Mouse (Mus musculus) heart, adult 2 months (tissue): Measurements from ENCODE around the gene Samd5. TPM values are rescaled to one million over a fixed set of nuclear protein-coding genes. Genes with fewer than 3 reads are reported as not detected.

ENCODE experiments used
- DNase-seq, 2 experiments: peaks; one replicate each; pipeline ENCODE4 v3.0.0; 2021
- H3K27ac ChIP-seq: fragments of 200-600 bp; 2 replicates; pipeline ENCODE4 v1.8.1; 2022
- H3K27me3 ChIP-seq: fragments of 200-500 bp; 2 replicates; pipeline ENCODE4 v1.6.1; 2012; ENCODE audit warnings: mild to moderate bottlenecking, low read length, inconsistent platforms, mixed read lengths; ENCODE audit not compliant: control insufficient read depth, insufficient read depth
- H3K36me3 ChIP-seq: fragments of 200-500 bp; 2 replicates; pipeline ENCODE4 v1.6.1; 2012; ENCODE audit warnings: low read length, inconsistent platforms; ENCODE audit not compliant: control insufficient read depth, insufficient read depth
- H3K4me1 ChIP-seq: fragments of 200-500 bp; 2 replicates; pipeline ENCODE4 v1.6.1; 2011; ENCODE audit warnings: low read length; ENCODE audit not compliant: control insufficient read depth, insufficient read depth
- H3K4me3 ChIP-seq: fragments of 200-600 bp; 2 replicates; pipeline ENCODE4 v1.8.1; 2022
- H3K79me2 ChIP-seq: fragments of 200-500 bp; replicated peaks from 2 replicates; pipeline ENCODE4 v1.6.1; 2012; ENCODE audit warnings: mild to moderate bottlenecking, inconsistent platforms, low read length, moderate library complexity, mixed read lengths; ENCODE audit not compliant: control insufficient read depth, insufficient read depth
- H3K9ac ChIP-seq: fragments of 200-500 bp; 2 replicates; pipeline ENCODE4 v1.6.1; 2012; ENCODE audit warnings: low read depth, mild to moderate bottlenecking, control low read depth, inconsistent platforms, low read length, mixed read lengths
- CTCF ChIP-seq: fragments of 200-600 bp; IDR thresholded peaks from 2 replicates; pipeline ENCODE4 v1.8.1; 2022; ENCODE audit warnings: antibody characterized with exemption, mild to moderate bottlenecking, moderate library complexity
- EP300 ChIP-seq: fragments of 200-500 bp; IDR thresholded peaks from 2 replicates; pipeline ENCODE4 v1.6.1; 2011; ENCODE audit warnings: low read depth, low read length, control low read depth; ENCODE audit not compliant: insufficient read depth
- POLR2A ChIP-seq: fragments of 200-500 bp; IDR thresholded peaks from 2 replicates; pipeline ENCODE4 v1.6.1; 2011; ENCODE audit warnings: mild to moderate bottlenecking, low read depth, low read length, control low read depth; ENCODE audit not compliant: insufficient read depth
- WGBS: fragments of 180-500 bp; shearing (Covaris S2); methylation state at CpG from one replicate; pipeline ENCODE4 v1.1.7; 2018; 5-methylcytosine and 5-hydroxymethylcytosine counted together
- intact Hi-C: fragments of 180-260 bp; cut with DNase I; formaldehyde crosslinking; loops from one replicate; pipeline ENCODE4 v1.15.1; 2025
- polyA plus RNA-seq: library from polyadenylated mRNA; depleted of rRNA; stranded (reverse); fragments of >200 nt; gene quantifications from 2 replicates; pipeline ENCODE4 v1.2.3, GENCODE M21; 2012
- total RNA-seq, 2 experiments: library from RNA; stranded (reverse); gene quantifications; 2 replicates each; pipeline ENCODE4 v1.2.3; 2021

Gene Samd5
- total and polyA plus RNA-seq, 3 experiments, result 1.2 to 3.8 (median 3.0) TPM

DNA sequence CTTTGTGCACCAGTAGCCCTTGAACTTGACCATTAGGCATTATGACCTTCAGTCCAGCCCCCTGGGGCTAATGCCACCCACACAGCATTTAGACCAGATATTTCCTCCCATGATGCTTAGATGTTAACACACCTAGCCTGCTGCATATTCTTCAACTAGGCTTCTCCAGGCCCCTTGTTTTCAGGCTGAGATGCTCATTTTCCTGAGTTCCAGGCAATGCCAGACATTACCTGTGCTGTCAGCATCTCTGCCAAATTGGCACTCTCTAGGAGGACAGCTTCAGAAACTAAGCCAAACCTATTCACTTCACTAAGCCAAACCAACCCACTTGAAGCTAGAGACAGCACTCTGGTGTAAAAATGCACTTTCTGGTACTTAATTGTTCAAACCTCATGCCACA lies 1.7 kb downstream of the Samd5 start:
- intact Hi-C loops, result loop anchor here (10.0 kb wide), 1 partner anchor 308 kb away; no protein-coding TSS in a partner anchor
- TF ChIP-seq EP300 (no peak), CTCF (no peak)
- no peak for DNase-seq
- no peaks in the 10 kb centered on the region for H3K27me3 ChIP-seq
- no peaks in the 10 kb centered on the region for H3K79me2 ChIP-seq
- H3K27ac ChIP-seq, result no peak overlapping the region
- peak overlapping the region; percentile 35; the same call in 1 of the 2 replicates for H3K9ac ChIP-seq
- no peak overlapping the region for H3K4me3 ChIP-seq
- H3K36me3 ChIP-seq, result no peaks in the 10 kb centered on the region; the same call in 1 of the 2 replicates
- no peaks in the 10 kb centered on the region; the same call in 1 of the 2 replicates for H3K4me1 ChIP-seq

DNA sequence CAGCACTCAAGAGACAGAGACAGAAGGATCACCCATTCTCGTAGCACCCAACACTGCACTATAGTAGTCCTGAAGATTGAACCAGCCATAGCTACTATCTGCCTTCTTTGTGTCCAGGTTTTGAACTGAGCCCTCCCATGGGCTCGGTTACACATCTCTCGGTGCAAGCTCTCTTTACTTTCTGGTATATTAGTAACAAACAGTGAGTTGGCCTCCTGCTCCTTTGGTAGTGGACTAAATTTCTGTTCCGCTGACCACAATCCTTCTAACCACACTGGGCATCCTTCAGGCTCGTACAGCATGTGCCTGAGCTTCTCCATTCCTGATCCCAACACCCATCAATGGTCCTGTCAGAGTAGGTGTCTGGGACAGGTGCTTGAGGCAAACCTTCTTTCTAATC lies 2.3 kb downstream of the Samd5 start:
- WGBS, result 94% methylated on average over 5 of the region's 5 CpGs
- no peak overlapping the region for H3K4me3 ChIP-seq
- TF ChIP-seq POLR2A, result no peak
- TF ChIP-seq CTCF, result no peak
- no peak for TF ChIP-seq EP300
- H3K79me2 ChIP-seq, result no peaks in the 10 kb centered on the region
- intact Hi-C loops, result loop anchor here (10.0 kb wide), 1 partner anchor 308 kb away; no protein-coding TSS in a partner anchor
- H3K36me3 ChIP-seq, result no peaks in the 10 kb centered on the region; the same call in 1 of the 2 replicates
- no peak for DNase-seq
- no peak overlapping the region for H3K9ac ChIP-seq
- H3K27me3 ChIP-seq, result no peaks in the 10 kb centered on the region
- H3K4me1 ChIP-seq, result no peaks in the 10 kb centered on the region; the same call in 1 of the 2 replicates
- H3K27ac ChIP-seq, result no peak overlapping the region

DNA sequence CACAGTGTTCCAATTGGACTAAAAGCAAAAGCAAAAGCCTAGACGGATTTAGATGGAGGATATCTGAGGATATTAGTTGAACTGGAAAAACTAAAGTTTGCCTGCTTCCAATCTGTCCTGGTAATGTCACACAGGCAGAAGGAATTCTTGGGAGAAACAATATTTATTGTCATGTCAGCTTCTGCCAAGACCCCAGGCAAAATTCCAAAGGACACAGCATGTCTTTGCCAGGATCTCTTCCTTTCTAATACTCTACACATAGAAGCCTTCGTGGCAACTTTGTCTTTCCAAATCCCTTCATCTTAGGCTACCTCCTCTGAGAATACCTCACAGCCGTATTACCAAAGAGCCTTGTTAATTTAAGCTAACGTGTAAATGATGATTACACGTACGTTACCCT lies 4.7 kb downstream of the Samd5 start:
- no peaks in the 10 kb centered on the region; the same call in 1 of the 2 replicates for H3K4me1 ChIP-seq
- WGBS, result 73% methylated on average over 6 of the region's 6 CpGs
- no peaks in the 10 kb centered on the region; the same call in 1 of the 2 replicates for H3K79me2 ChIP-seq
- H3K4me3 ChIP-seq, result no peak overlapping the region
- intact Hi-C loops, result loop anchor here (10.0 kb wide), 1 partner anchor 306 kb away; no protein-coding TSS in a partner anchor
- TF ChIP-seq EP300 (no peak), POLR2A (no peak), CTCF (no peak)
- H3K27ac ChIP-seq, result no peak overlapping the region
- DNase-seq, result no peak
- H3K27me3 ChIP-seq, result no peaks in the 10 kb centered on the region
- H3K36me3 ChIP-seq, result no peaks in the 10 kb centered on the region
- no peak overlapping the region for H3K9ac ChIP-seq

DNA sequence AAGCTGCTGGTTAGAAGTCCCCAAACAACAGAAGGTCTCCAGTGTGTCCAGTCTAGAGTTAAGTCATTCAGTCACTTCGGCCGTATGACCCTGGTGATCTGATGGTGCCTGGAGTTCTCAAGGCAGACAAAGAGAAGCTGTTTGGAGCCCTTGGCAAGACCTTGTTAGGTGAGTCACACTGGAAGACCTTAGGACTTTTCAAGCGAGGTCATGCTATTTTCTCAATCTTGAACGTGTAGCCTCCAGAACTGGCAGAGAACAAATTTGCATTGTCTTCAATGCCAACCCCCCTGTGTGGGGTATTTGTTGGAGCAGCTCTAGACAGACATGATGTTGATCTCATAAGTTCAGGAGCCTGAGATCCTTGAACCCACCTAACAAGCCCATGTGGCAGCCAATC lies 6.2 kb downstream of the Samd5 start:
- Histone ChIP-seq H3K27ac (no peak overlapping the region), H3K9ac (no peak overlapping the region), H3K4me1 (no peaks in the 10 kb centered on the region), H3K79me2 (no peaks in the 10 kb centered on the region; the same call in 1 of the 2 replicates), H3K4me3 (no peak overlapping the region), H3K27me3 (no peaks in the 10 kb centered on the region), H3K36me3 (no peaks in the 10 kb centered on the region)
- 69% methylated on average over 4 of the region's 4 CpGs for WGBS
- no peak for DNase-seq
- intact Hi-C loops, result no loop called here
- TF ChIP-seq CTCF (no peak), EP300 (no peak), POLR2A (no peak)

DNA sequence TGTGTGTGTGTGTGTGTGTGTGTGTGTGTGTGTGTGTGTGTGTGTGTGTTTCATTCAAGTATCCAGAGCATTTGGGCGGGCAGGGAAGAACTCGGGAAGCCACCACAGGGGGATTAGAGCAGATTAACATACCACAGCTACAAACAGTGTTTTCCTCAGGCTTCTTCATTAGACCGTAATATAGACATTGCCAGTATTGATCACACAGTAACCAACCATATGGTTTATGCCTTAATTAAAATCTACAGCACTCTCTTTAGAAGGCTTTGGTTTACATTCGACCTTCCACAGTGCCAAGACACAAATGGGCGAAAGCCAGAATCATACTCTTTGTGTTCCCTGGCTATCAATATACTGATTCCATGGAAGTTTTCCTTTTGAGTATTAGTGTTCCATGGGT lies 22.1 kb downstream of the Samd5 start:
- H3K9ac ChIP-seq, result no peak overlapping the region
- TF ChIP-seq POLR2A, result no peak
- TF ChIP-seq CTCF, result no peak
- no peak for TF ChIP-seq EP300
- no peaks in the 10 kb centered on the region for H3K27me3 ChIP-seq
- H3K4me1 ChIP-seq, result no peaks in the 10 kb centered on the region; the same call in 1 of the 2 replicates
- 88% methylated on average over 5 of the region's 5 CpGs for WGBS
- H3K36me3 ChIP-seq, result no peaks in the 10 kb centered on the region
- no peak overlapping the region for H3K4me3 ChIP-seq
- no peak overlapping the region for H3K27ac ChIP-seq
- DNase-seq, result no peak
- 0 out of 2 replicates have a peak, but pooled peaks cover 1% of the 10 kb centered on the region for H3K79me2 ChIP-seq
- intact Hi-C loops, result no loop called here

DNA sequence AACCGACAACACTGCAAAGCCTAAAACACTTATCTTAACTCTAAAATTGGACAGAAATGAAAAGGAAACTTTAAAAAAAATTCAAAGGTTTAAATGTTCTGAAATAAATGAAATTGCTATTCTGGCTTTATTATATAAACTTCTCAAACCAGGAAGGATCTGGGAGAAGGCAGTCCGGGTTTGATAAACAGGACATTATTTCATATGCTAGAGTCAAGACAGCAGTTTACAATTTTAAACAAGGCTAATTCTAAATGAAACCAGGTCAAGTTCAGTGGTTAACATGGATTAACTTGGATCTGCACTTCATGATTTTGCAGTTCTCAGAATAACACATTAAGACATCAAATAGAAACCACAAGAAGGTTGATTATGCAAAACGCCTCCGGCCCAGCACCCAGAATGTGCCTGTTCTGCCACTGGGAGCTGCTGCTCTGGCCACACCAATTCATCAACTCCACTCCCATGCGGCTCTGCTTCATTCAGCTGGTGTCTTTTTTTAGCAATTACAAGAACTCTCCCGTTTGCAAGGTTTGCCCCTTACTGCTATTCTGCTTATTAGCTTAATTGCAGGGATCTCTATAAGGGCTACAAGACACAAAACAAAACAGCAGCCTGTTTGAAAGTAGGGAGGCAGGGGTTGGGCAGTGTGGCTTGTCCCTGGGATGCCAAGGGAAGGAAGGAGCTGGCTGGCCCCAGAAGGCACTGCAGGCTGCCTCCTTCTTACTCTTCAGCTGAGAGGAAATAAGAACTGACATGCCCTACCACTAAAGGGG lies 24.8 kb downstream of the Samd5 start:
- Histone ChIP-seq H3K79me2 (no peaks in the 10 kb centered on the region), H3K27ac (no peak overlapping the region), H3K4me1 (no peaks in the 10 kb centered on the region; the same call in 1 of the 2 replicates), H3K4me3 (no peak overlapping the region), H3K36me3 (no peaks in the 10 kb centered on the region), H3K9ac (peak overlapping the region; percentile 28), H3K27me3 (no peaks in the 10 kb centered on the region)
- TF ChIP-seq POLR2A (no peak), EP300 (no peak), CTCF (no peak)
- no peak for DNase-seq
- 43% methylated on average over 6 of the region's 6 CpGs for WGBS
- intact Hi-C loops, result no loop called here
